In the genomic region with DNA sequence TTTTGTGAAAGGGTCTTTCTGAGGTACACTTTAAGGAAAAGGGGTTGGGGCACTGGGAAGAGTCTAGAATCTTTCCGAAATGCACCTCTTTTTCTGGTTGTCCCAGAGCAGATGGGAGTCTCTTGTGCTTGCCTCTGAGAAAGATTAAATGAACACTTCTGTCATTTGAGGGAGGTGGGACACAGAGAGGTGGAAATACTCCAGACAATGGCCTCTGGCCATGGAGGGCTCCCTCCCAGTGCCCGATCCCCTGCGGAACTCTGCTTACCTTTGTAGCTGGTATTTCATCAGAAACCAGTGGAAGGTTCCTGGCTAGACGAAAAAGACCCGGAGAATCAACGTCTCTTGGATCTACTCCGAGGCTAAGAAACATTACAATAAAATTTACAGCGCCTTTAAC, we compare ENCODE assay signal across 11 mouse cellular contexts.
DNase-seq lines count a peak whose midpoint lies in the region; ATAC-seq and TF ChIP-seq lines count a peak whose summit lies in the region.
"Had no signal": no experiment of that assay in that cellular context is flagged by ENCODE, and none has a peak within 500 bp of the region (broad histone marks: within the 10 kb centered on the region; RNA-seq: fewer than 3 reads in every experiment).

No protein-coding gene starts in this region.

- no peak overlapping the region for H3K27ac ChIP-seq in heart, embryonic 15.5 days
- peak overlapping the region; percentile 88 for H3K27ac ChIP-seq in forebrain, postnatal 0 days (ENCODE audit: low read depth, low read length)
- H3K27ac ChIP-seq in midbrain, embryonic 16.5 days (ENCODE audit: low read length): peak overlapping the region; percentile 57; the same call in 1 of the 2 replicates
- H3K27ac ChIP-seq in liver, embryonic 11.5 days (ENCODE audit: low read depth, low read length): no peak overlapping the region
- H3K27ac ChIP-seq: limb, embryonic 13.5 days had no signal

- peaks cover under 1% of the 10 kb centered on the region; the same call in 1 of the 2 replicates for H3K36me3 ChIP-seq in heart, embryonic 15.5 days
- no peaks in the 10 kb centered on the region for H3K36me3 ChIP-seq in forebrain, postnatal 0 days (ENCODE audit: insufficient read depth)
- H3K36me3 ChIP-seq in midbrain, embryonic 16.5 days (ENCODE audit: control insufficient read depth, insufficient read depth, low read length): no peaks in the 10 kb centered on the region
- no peaks in the 10 kb centered on the region for H3K36me3 ChIP-seq in liver, embryonic 11.5 days (ENCODE audit: control insufficient read depth, insufficient read depth, low read length)
- H3K36me3 ChIP-seq: limb, embryonic 13.5 days had no signal

- TF ChIP-seq CTCF in forebrain, postnatal 0 days (IDR thresholded peaks at IDR 0.05; ENCODE audit: low read depth): no peak

- no peaks in the 10 kb centered on the region for H3K9me3 ChIP-seq in heart, embryonic 15.5 days (replicated peaks)
- H3K9me3 ChIP-seq in forebrain, postnatal 0 days (ENCODE audit: low read length): no peaks in the 10 kb centered on the region
- H3K9me3 ChIP-seq in midbrain, embryonic 16.5 days (replicated peaks; ENCODE audit: control insufficient read depth, low read length, poor library complexity, severe bottlenecking): no peaks in the 10 kb centered on the region
- H3K9me3 ChIP-seq in liver, embryonic 11.5 days (ENCODE audit: control insufficient read depth, low read length): no peaks in the 10 kb centered on the region
- H3K9me3 ChIP-seq: limb, embryonic 13.5 days had no signal

- peaks cover 14% of the 10 kb centered on the region; the same call in 1 of the 2 replicates for H3K27me3 ChIP-seq in heart, embryonic 15.5 days
- H3K27me3 ChIP-seq in forebrain, postnatal 0 days (ENCODE audit: insufficient read depth, low read length): peaks cover 6% of the 10 kb centered on the region; the same call in 1 of the 2 replicates
- H3K27me3 ChIP-seq in midbrain, embryonic 16.5 days (ENCODE audit: control insufficient read depth, insufficient read depth, low read depth, low read length): peaks cover 8% of the 10 kb centered on the region
- peaks cover 69% of the 10 kb centered on the region for H3K27me3 ChIP-seq in liver, embryonic 11.5 days (replicated peaks; ENCODE audit: control insufficient read depth, insufficient read depth, low read length)

- peak overlapping the region; percentile 81; the same call in 1 of the 2 replicates for H3K4me2 ChIP-seq in heart, embryonic 15.5 days
- H3K4me2 ChIP-seq in forebrain, postnatal 0 days (ENCODE audit: low read depth): peak overlapping the region; percentile 48
- no peak overlapping the region for H3K4me2 ChIP-seq in midbrain, embryonic 16.5 days (ENCODE audit: low read length)
- no peak overlapping the region for H3K4me2 ChIP-seq in liver, embryonic 11.5 days

- H3K4me3 ChIP-seq in heart, embryonic 15.5 days: no peak overlapping the region
- peak overlapping the region; percentile 7; the same call in 1 of the 2 replicates for H3K4me3 ChIP-seq in forebrain, postnatal 0 days (ENCODE audit: low read depth, low read length)
- H3K4me3 ChIP-seq in midbrain, embryonic 16.5 days (ENCODE audit: low read depth, low read length): no peak overlapping the region
- H3K4me3 ChIP-seq in liver, embryonic 11.5 days (ENCODE audit: low read depth, low read length): no peak overlapping the region
- H3K4me3 ChIP-seq: limb, embryonic 13.5 days had no signal

- no peak for DNase-seq in heart, postnatal 4 days
- peak; percentile 37 for DNase-seq in embryo, embryonic 11 days
- no peak for DNase-seq in forebrain, postnatal 0 days
- no peak for DNase-seq in liver, embryonic 11.5 days (ENCODE audit: low spot score)
- no peak for DNase-seq in urinary bladder, postnatal 10 days (ENCODE audit: low spot score)
- DNase-seq in testis, postnatal 14 days (ENCODE audit: low spot score): no peak
- DNase-seq: lung, postnatal 36 days had no signal

- peaks cover 29% of the 10 kb centered on the region for H3K4me1 ChIP-seq in heart, embryonic 15.5 days (replicated peaks)
- H3K4me1 ChIP-seq in forebrain, postnatal 0 days (ENCODE audit: insufficient read depth): peaks cover 18% of the 10 kb centered on the region; the same call in 1 of the 2 replicates
- H3K4me1 ChIP-seq in midbrain, embryonic 16.5 days (ENCODE audit: control insufficient read depth, insufficient read depth, low read length): peaks cover 11% of the 10 kb centered on the region
- peaks cover 5% of the 10 kb centered on the region; the same call in 1 of the 2 replicates for H3K4me1 ChIP-seq in liver, embryonic 11.5 days (replicated peaks; ENCODE audit: control insufficient read depth, insufficient read depth, low read length)

- H3K9ac ChIP-seq in heart, embryonic 15.5 days: no peak overlapping the region
- H3K9ac ChIP-seq in forebrain, postnatal 0 days: peak overlapping the region; percentile 45
- no peak overlapping the region for H3K9ac ChIP-seq in midbrain, embryonic 16.5 days (ENCODE audit: low read depth, low read length)
- H3K9ac ChIP-seq in liver, embryonic 11.5 days (ENCODE audit: low read depth, low read length): no peak overlapping the region
- H3K9ac ChIP-seq: limb, embryonic 13.5 days had no signal

- no peak for ATAC-seq in heart, embryonic 15.5 days (replicated peaks; ENCODE audit: insufficient number of reproducible peaks, insufficient read depth, low FRiP score, low read depth)
- no peak for ATAC-seq in forebrain, postnatal 0 days
- ATAC-seq in midbrain, embryonic 16.5 days: no peak
- no peak for ATAC-seq in liver, embryonic 11.5 days (replicated peaks; ENCODE audit: low FRiP score)
- ATAC-seq: CD4-positive, CD25-positive, alpha-beta regulatory T cell, adult 4 months had no signal

- 36% methylated on average over 8 of the region's 8 CpGs for WGBS in heart, embryonic 15.5 days
- WGBS in forebrain, postnatal 0 days: 10% methylated on average over 8 of the region's 8 CpGs
- 12% methylated on average over 8 of the region's 8 CpGs for WGBS in midbrain, embryonic 16.5 days
- WGBS in liver, embryonic 11.5 days: 5% methylated on average over 8 of the region's 8 CpGs

Comparison
In these comparisons a context has a peak if more than half of its experiments do, and no peak if none do; other contexts are left out.
1. H3K27ac ChIP-seq: peak in forebrain, postnatal 0 days (single experiment) and midbrain, embryonic 16.5 days (single experiment); none in heart, embryonic 15.5 days (single experiment) and liver, embryonic 11.5 days (single experiment).
2. H3K4me2 ChIP-seq: peak in heart, embryonic 15.5 days (single experiment) and forebrain, postnatal 0 days (single experiment); none in midbrain, embryonic 16.5 days (single experiment) and liver, embryonic 11.5 days (single experiment).